Mouse (Mus musculus): ENCODE results near the gene Trim21. TPM values are rescaled to one million over a fixed set of nuclear protein-coding genes. Genes with fewer than 3 reads are reported as not detected.

The Trim21 gene
- polyA plus RNA-seq, 1 experiment, result 9.9 TPM

GRCm38 (mm10) chr7:102534449-102534848, 30.8 kb downstream of the Trim21 start, which contains the start of gene Olfr547:
Olfr547 (plus strand) TSS chr7:102534749.
- H3K4me1 ChIP-seq (ENCODE audit: control insufficient read depth, insufficient read depth, low read length), result no peaks in the 10 kb centered on the region
- no peaks in the 10 kb centered on the region; the same call in 1 of the 2 replicates for H3K27me3 ChIP-seq (ENCODE audit: control insufficient read depth, insufficient read depth, low read length, poor library complexity, severe bottlenecking)
- no peak within 1 kb of the TSS for H3K27ac ChIP-seq (ENCODE audit: insufficient read depth, low read length)
- TF ChIP-seq CTCF (IDR thresholded peaks at IDR 0.05; ENCODE audit: low read depth, low read length) (no peak), EP300 (IDR thresholded peaks at IDR 0.05; ENCODE audit: insufficient read depth, low read depth, low read length) (no peak), POLR2A (IDR thresholded peaks at IDR 0.05; ENCODE audit: insufficient read depth, low read length) (no peak)
- no peak within 1 kb of the TSS for H3K9ac ChIP-seq (ENCODE audit: low read depth, poor library complexity, severe bottlenecking)
- no peaks in the 10 kb centered on the region for H3K9me3 ChIP-seq (replicated peaks; ENCODE audit: control insufficient read depth, insufficient read depth, low read length, poor library complexity, severe bottlenecking)
- no peaks in the 10 kb centered on the region for H3K36me3 ChIP-seq (ENCODE audit: control insufficient read depth, insufficient read depth, low read length, poor library complexity, severe bottlenecking)
- H3K4me3 ChIP-seq (ENCODE audit: low read depth, low read length), result no peak within 1 kb of the TSS

GRCm38 (mm10) chr7:102529052-102529451, 36.2 kb downstream of the Trim21 start:
- H3K9ac ChIP-seq (ENCODE audit: low read depth, poor library complexity, severe bottlenecking), result no peak overlapping the region
- no peaks in the 10 kb centered on the region for H3K4me1 ChIP-seq (ENCODE audit: control insufficient read depth, insufficient read depth, low read length)
- no peak for TF ChIP-seq CTCF (IDR thresholded peaks at IDR 0.05; ENCODE audit: low read depth, low read length)
- no peak for TF ChIP-seq EP300 (IDR thresholded peaks at IDR 0.05; ENCODE audit: insufficient read depth, low read depth, low read length)
- no peak for TF ChIP-seq POLR2A (IDR thresholded peaks at IDR 0.05; ENCODE audit: insufficient read depth, low read length)
- H3K36me3 ChIP-seq (ENCODE audit: control insufficient read depth, insufficient read depth, low read length, poor library complexity, severe bottlenecking), result no peaks in the 10 kb centered on the region
- H3K27me3 ChIP-seq (ENCODE audit: control insufficient read depth, insufficient read depth, low read length, poor library complexity, severe bottlenecking), result no peaks in the 10 kb centered on the region; the same call in 1 of the 2 replicates
- H3K27ac ChIP-seq (ENCODE audit: insufficient read depth, low read length), result no peak overlapping the region
- no peaks in the 10 kb centered on the region for H3K9me3 ChIP-seq (replicated peaks; ENCODE audit: control insufficient read depth, insufficient read depth, low read length, poor library complexity, severe bottlenecking)
- no peak overlapping the region for H3K4me3 ChIP-seq (ENCODE audit: low read depth, low read length)

- Histone ChIP-seq H3K36me3 (ENCODE audit: control insufficient read depth, insufficient read depth, low read length, poor library complexity, severe bottlenecking) (no peaks in the 10 kb centered on the region), H3K27ac (ENCODE audit: insufficient read depth, low read length) (no peak overlapping the region), H3K4me1 (ENCODE audit: control insufficient read depth, insufficient read depth, low read length) (no peaks in the 10 kb centered on the region), H3K27me3 (ENCODE audit: control insufficient read depth, insufficient read depth, low read length, poor library complexity, severe bottlenecking) (no peaks in the 10 kb centered on the region; the same call in 1 of the 2 replicates), H3K9ac (ENCODE audit: low read depth, poor library complexity, severe bottlenecking) (no peak overlapping the region), H3K4me3 (ENCODE audit: low read depth, low read length) (no peak overlapping the region), H3K9me3 (replicated peaks; ENCODE audit: control insufficient read depth, insufficient read depth, low read length, poor library complexity, severe bottlenecking) (no peaks in the 10 kb centered on the region)
- TF ChIP-seq POLR2A (IDR thresholded peaks at IDR 0.05; ENCODE audit: insufficient read depth, low read length), result no peak
- TF ChIP-seq CTCF (IDR thresholded peaks at IDR 0.05; ENCODE audit: low read depth, low read length), result no peak
- TF ChIP-seq EP300 (IDR thresholded peaks at IDR 0.05; ENCODE audit: insufficient read depth, low read depth, low read length), result no peak
These were observed 48.3 kb downstream of the Trim21 start for GRCm38 (mm10) chr7:102517051-102517335.

GRCm38 (mm10) chr7:102516261-102517050, 48.8 kb downstream of the Trim21 start:
- H3K27me3 ChIP-seq (ENCODE audit: control insufficient read depth, insufficient read depth, low read length, poor library complexity, severe bottlenecking), result no peaks in the 10 kb centered on the region; the same call in 1 of the 2 replicates
- H3K9ac ChIP-seq (ENCODE audit: low read depth, poor library complexity, severe bottlenecking), result no peak overlapping the region
- H3K4me1 ChIP-seq (ENCODE audit: control insufficient read depth, insufficient read depth, low read length), result no peaks in the 10 kb centered on the region
- no peak for TF ChIP-seq EP300 (IDR thresholded peaks at IDR 0.05; ENCODE audit: insufficient read depth, low read depth, low read length)
- TF ChIP-seq CTCF (IDR thresholded peaks at IDR 0.05; ENCODE audit: low read depth, low read length), result no peak
- no peak for TF ChIP-seq POLR2A (IDR thresholded peaks at IDR 0.05; ENCODE audit: insufficient read depth, low read length)
- H3K9me3 ChIP-seq (replicated peaks; ENCODE audit: control insufficient read depth, insufficient read depth, low read length, poor library complexity, severe bottlenecking), result no peaks in the 10 kb centered on the region
- H3K27ac ChIP-seq (ENCODE audit: insufficient read depth, low read length), result no peak overlapping the region
- H3K36me3 ChIP-seq (ENCODE audit: control insufficient read depth, insufficient read depth, low read length, poor library complexity, severe bottlenecking), result no peaks in the 10 kb centered on the region
- H3K4me3 ChIP-seq (ENCODE audit: low read depth, low read length), result no peak overlapping the region

GRCm38 (mm10) chr7:102514144-102514543, 51.1 kb downstream of the Trim21 start:
- no peaks in the 10 kb centered on the region for H3K9me3 ChIP-seq (replicated peaks; ENCODE audit: control insufficient read depth, insufficient read depth, low read length, poor library complexity, severe bottlenecking)
- H3K27me3 ChIP-seq (ENCODE audit: control insufficient read depth, insufficient read depth, low read length, poor library complexity, severe bottlenecking), result no peaks in the 10 kb centered on the region; the same call in 1 of the 2 replicates
- H3K4me1 ChIP-seq (ENCODE audit: control insufficient read depth, insufficient read depth, low read length), result no peaks in the 10 kb centered on the region
- H3K4me3 ChIP-seq (ENCODE audit: low read depth, low read length), result no peak overlapping the region
- no peak for TF ChIP-seq CTCF (IDR thresholded peaks at IDR 0.05; ENCODE audit: low read depth, low read length)
- no peak for TF ChIP-seq EP300 (IDR thresholded peaks at IDR 0.05; ENCODE audit: insufficient read depth, low read depth, low read length)
- TF ChIP-seq POLR2A (IDR thresholded peaks at IDR 0.05; ENCODE audit: insufficient read depth, low read length), result no peak
- H3K9ac ChIP-seq (ENCODE audit: low read depth, poor library complexity, severe bottlenecking), result no peak overlapping the region
- no peaks in the 10 kb centered on the region for H3K36me3 ChIP-seq (ENCODE audit: control insufficient read depth, insufficient read depth, low read length, poor library complexity, severe bottlenecking)
- H3K27ac ChIP-seq (ENCODE audit: insufficient read depth, low read length), result no peak overlapping the region

- Histone ChIP-seq H3K27ac (ENCODE audit: insufficient read depth, low read length) (no peak overlapping the region), H3K4me3 (ENCODE audit: low read depth, low read length) (peak overlapping the region; percentile 67), H3K36me3 (ENCODE audit: control insufficient read depth, insufficient read depth, low read length, poor library complexity, severe bottlenecking) (no peaks in the 10 kb centered on the region), H3K9me3 (replicated peaks; ENCODE audit: control insufficient read depth, insufficient read depth, low read length, poor library complexity, severe bottlenecking) (no peaks in the 10 kb centered on the region), H3K27me3 (ENCODE audit: control insufficient read depth, insufficient read depth, low read length, poor library complexity, severe bottlenecking) (no peaks in the 10 kb centered on the region; the same call in 1 of the 2 replicates), H3K9ac (ENCODE audit: low read depth, poor library complexity, severe bottlenecking) (peak overlapping the region; percentile 65), H3K4me1 (ENCODE audit: control insufficient read depth, insufficient read depth, low read length) (no peaks in the 10 kb centered on the region)
- TF ChIP-seq POLR2A (IDR thresholded peaks at IDR 0.05; ENCODE audit: insufficient read depth, low read length) (no peak), CTCF (IDR thresholded peaks at IDR 0.05; ENCODE audit: low read depth, low read length) (peak; percentile 71), EP300 (IDR thresholded peaks at IDR 0.05; ENCODE audit: insufficient read depth, low read depth, low read length) (no peak)
These were observed 52.4 kb downstream of the Trim21 start for GRCm38 (mm10) chr7:102512814-102513435.
